Mouse (Mus musculus) megakaryocyte-erythroid progenitor cell, adult 5 weeks (primary cell): ENCODE results near the gene Krtap4-1. TPM values are rescaled to one million over a fixed set of nuclear protein-coding genes. Genes with fewer than 3 reads are reported as not detected.

Experiments
- polyA plus RNA-seq: library from polyadenylated mRNA; stranded (reverse); fragments of >175 nt; gene quantifications from 2 replicates; pipeline ENCODE4 v1.2.3, GENCODE M21; 2012

The Krtap4-1 gene
- 0.11 TPM in 1 of 2 replicates, not detected in the other for polyA plus RNA-seq

GRCm38 (mm10) chr11:99628138-99628537 lies at the start of gene Krtap4-1:
Gene Krtap4-1, minus strand, starts transcription at chr11:99628238.

GRCm38 (mm10) chr11:99665860-99666259 lies 37.8 kb upstream of the Krtap4-1 start, which contains the start of gene Krtap4-6:
Gene Krtap4-6, minus strand, starts transcription at chr11:99665960.

GRCm38 (mm10) chr11:99658467-99659010 lies 30.5 kb upstream of the Krtap4-1 start, which contains the start of gene Gm11563:
Gene Gm11563, minus strand, starts transcription at chr11:99658960.

GRCm38 (mm10) chr11:99650136-99650535 lies 22.1 kb upstream of the Krtap4-1 start, which contains the start of gene Gm11555:
Gene Gm11555, minus strand, starts transcription at chr11:99650236.

GRCm38 (mm10) chr11:99643635-99644139 lies 15.6 kb upstream of the Krtap4-1 start, which contains the start of gene Krtap4-7:
Gene Krtap4-7, minus strand, starts transcription at chr11:99644089.

GRCm38 (mm10) chr11:99634653-99635134 lies 6.7 kb upstream of the Krtap4-1 start, which contains the start of gene Krtap4-2:
Gene Krtap4-2, minus strand, starts transcription at chr11:99635084.

GRCm38 (mm10) chr11:99620335-99620734 lies 7.7 kb downstream of the Krtap4-1 start, which contains the start of gene Gm11562:
Gene Gm11562, minus strand, starts transcription at chr11:99620435.

GRCm38 (mm10) chr11:99614796-99615363 lies 13.2 kb downstream of the Krtap4-1 start, which contains the start of gene Krtap2-4:
Gene Krtap2-4, minus strand, starts transcription at chr11:99614846.

GRCm38 (mm10) chr11:99610089-99610488 lies 17.9 kb downstream of the Krtap4-1 start, which contains the start of gene Gm11937:
Gene Gm11937, minus strand, starts transcription at chr11:99610189.

GRCm38 (mm10) chr11:99603208-99603607 lies 24.8 kb downstream of the Krtap4-1 start, which contains the start of gene Gm11938:
Gene Gm11938, minus strand, starts transcription at chr11:99603308.

GRCm38 (mm10) chr11:99597742-99598141 lies 30.3 kb downstream of the Krtap4-1 start, which contains the start of gene Krtap9-3:
Gene Krtap9-3, minus strand, starts transcription at chr11:99598105.

GRCm38 (mm10) chr11:99590981-99591380 lies 37.1 kb downstream of the Krtap4-1 start, which contains the start of gene Krtap1-3:
Gene Krtap1-3, minus strand, starts transcription at chr11:99591339.

GRCm38 (mm10) chr11:99583245-99583704 lies 44.8 kb downstream of the Krtap4-1 start, which contains the start of gene Krtap1-4:
Gene Krtap1-4, minus strand, starts transcription at chr11:99583654.

GRCm38 (mm10) chr11:99580636-99581035 lies 47.4 kb downstream of the Krtap4-1 start, which contains the start of gene Krtap1-5:
Gene Krtap1-5, minus strand, starts transcription at chr11:99581016.

Other genes starting within 250 kb of the Krtap4-1 start
- gene Krt10, start 238.9 kb downstream of the Krtap4-1 start, polyA plus RNA-seq = 6.8 and 8.4 TPM in 2 replicates
- gene Krt12, start 206.0 kb downstream of the Krtap4-1 start, polyA plus RNA-seq = not detected in 2 replicates
- gene Krt20, start 190.1 kb downstream of the Krtap4-1 start, polyA plus RNA-seq = not detected in 2 replicates
- not detected in 2 replicates for gene Krt23, start 135.1 kb downstream of the Krtap4-1 start, polyA plus RNA-seq
- gene Krt39, start 106.9 kb downstream of the Krtap4-1 start, polyA plus RNA-seq = not detected in 2 replicates
- gene Krt40, start 85.1 kb downstream of the Krtap4-1 start, polyA plus RNA-seq = not detected in 2 replicates
- not detected in 2 replicates for gene Krtap3-3, start 77.4 kb downstream of the Krtap4-1 start, polyA plus RNA-seq
- not detected in 2 replicates for gene Krtap3-2, start 71.4 kb downstream of the Krtap4-1 start, polyA plus RNA-seq
- gene Gm11939, start 68.8 kb downstream of the Krtap4-1 start, polyA plus RNA-seq = not detected in 2 replicates
- not detected in 2 replicates for gene Krtap3-1, start 61.6 kb downstream of the Krtap4-1 start, polyA plus RNA-seq
- gene Krtap1-5, start 47.2 kb downstream of the Krtap4-1 start, polyA plus RNA-seq = not detected in 2 replicates
- gene Krtap1-4, start 44.6 kb downstream of the Krtap4-1 start, polyA plus RNA-seq = not detected in 2 replicates
- not detected in 2 replicates for gene Krtap1-3, start 36.9 kb downstream of the Krtap4-1 start, polyA plus RNA-seq
- not detected in 2 replicates for gene Krtap9-3, start 30.1 kb downstream of the Krtap4-1 start, polyA plus RNA-seq
- gene Gm11938, start 24.9 kb downstream of the Krtap4-1 start, polyA plus RNA-seq = not detected in 2 replicates
- gene Gm11937, start 18.0 kb downstream of the Krtap4-1 start, polyA plus RNA-seq = not detected in 2 replicates
- gene Krtap2-4, start 13.4 kb downstream of the Krtap4-1 start, polyA plus RNA-seq = not detected in 2 replicates
- not detected in 2 replicates for gene Gm11562, start 7.8 kb downstream of the Krtap4-1 start, polyA plus RNA-seq
- gene Krtap4-2, start 6.8 kb upstream of the Krtap4-1 start, polyA plus RNA-seq = not detected in 2 replicates
- not detected in 2 replicates for gene Krtap4-7, start 15.9 kb upstream of the Krtap4-1 start, polyA plus RNA-seq
- gene Gm11555, start 22.0 kb upstream of the Krtap4-1 start, polyA plus RNA-seq = not detected in 2 replicates
- gene Gm11563, start 30.7 kb upstream of the Krtap4-1 start, polyA plus RNA-seq = not detected in 2 replicates
- 0.08 TPM in 1 of 2 replicates, not detected in the other for gene Krtap4-6, start 37.7 kb upstream of the Krtap4-1 start, polyA plus RNA-seq
- not detected in 2 replicates for gene Gm14190, start 62.5 kb upstream of the Krtap4-1 start, polyA plus RNA-seq
- gene Gm14180, start 106.1 kb upstream of the Krtap4-1 start, polyA plus RNA-seq = not detected in 2 replicates
- not detected in 2 replicates for gene Gm11595, start 144.7 kb upstream of the Krtap4-1 start, polyA plus RNA-seq
- not detected in 2 replicates for gene Krtap4-8, start 152.5 kb upstream of the Krtap4-1 start, polyA plus RNA-seq
- gene Krtap4-9, start 157.0 kb upstream of the Krtap4-1 start, polyA plus RNA-seq = not detected in 2 replicates
- gene Gm11596, start 165.2 kb upstream of the Krtap4-1 start, polyA plus RNA-seq = not detected in 2 replicates
- not detected in 2 replicates for gene Gm11569, start 170.7 kb upstream of the Krtap4-1 start, polyA plus RNA-seq
- gene Gm11554, start 176.2 kb upstream of the Krtap4-1 start, polyA plus RNA-seq = not detected in 2 replicates
- gene Krtap4-13, start 181.7 kb upstream of the Krtap4-1 start, polyA plus RNA-seq = not detected in 2 replicates
- gene Gm11564, start 187.4 kb upstream of the Krtap4-1 start, polyA plus RNA-seq = not detected in 2 replicates
- not detected in 2 replicates for gene 2300003K06Rik, start 209.8 kb upstream of the Krtap4-1 start, polyA plus RNA-seq
- not detected in 2 replicates for gene Krtap4-16, start 223.4 kb upstream of the Krtap4-1 start, polyA plus RNA-seq
- not detected in 2 replicates for gene Gm11568, start 229.7 kb upstream of the Krtap4-1 start, polyA plus RNA-seq
- gene Gm11559, start 236.2 kb upstream of the Krtap4-1 start, polyA plus RNA-seq = not detected in 2 replicates
- gene Krtap9-1, start 245.2 kb upstream of the Krtap4-1 start, polyA plus RNA-seq = not detected in 2 replicates